Mouse (Mus musculus) right cerebral cortex, postnatal 4 days (tissue): ENCODE results near the gene Nxpe4.
"Not testable (repeated sequence)": the region's sequence is repeated elsewhere in the genome, so short reads cannot be mapped to it uniquely, and the experiment has no call there.

ENCODE experiments used
- DNase-seq: peaks from one replicate; pipeline ENCODE4 v3.0.0-alpha.2; 2022

Gene Nxpe4

DNA sequence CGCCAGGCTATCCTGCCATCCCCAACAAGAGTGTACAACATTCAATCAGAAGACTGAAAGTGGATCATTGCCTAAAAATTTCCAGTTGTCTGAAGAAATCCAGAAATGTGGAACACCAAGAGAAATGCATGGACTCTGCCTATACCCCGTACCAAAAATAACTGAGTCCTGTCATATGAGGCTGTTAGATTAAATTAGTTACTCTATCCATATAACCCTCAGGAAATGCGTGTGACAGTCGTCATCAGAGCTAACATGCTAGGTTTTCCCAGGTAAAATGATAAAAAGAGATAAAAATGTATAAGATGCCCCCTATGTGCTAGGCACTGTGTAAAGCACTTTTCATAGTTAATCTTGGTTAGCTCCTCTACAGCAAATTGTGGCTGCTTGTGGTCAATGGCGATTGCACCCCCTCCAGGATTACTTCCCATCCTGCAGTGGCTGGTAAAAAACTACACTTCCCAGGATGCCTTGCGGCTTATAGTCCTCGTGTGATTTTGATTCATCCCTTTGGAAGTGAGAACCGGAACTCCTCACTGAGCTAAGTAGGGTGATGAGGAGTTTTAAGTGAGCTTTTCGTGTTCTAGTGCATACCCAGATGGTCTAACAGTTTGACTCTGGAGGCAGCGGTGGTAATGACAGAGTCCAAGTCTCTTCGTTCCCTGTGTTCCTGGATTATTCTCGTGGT lies at the start of gene Nxpe4:
Nxpe4 (plus strand) TSS at position 519 of the 688 bp plus-strand sequence.
- peak; percentile 74 for DNase-seq

- no peak for DNase-seq
These were observed 35.0 kb upstream of the Nxpe4 start for GRCm38 (mm10) chr9:48126815-48127214.

DNA sequence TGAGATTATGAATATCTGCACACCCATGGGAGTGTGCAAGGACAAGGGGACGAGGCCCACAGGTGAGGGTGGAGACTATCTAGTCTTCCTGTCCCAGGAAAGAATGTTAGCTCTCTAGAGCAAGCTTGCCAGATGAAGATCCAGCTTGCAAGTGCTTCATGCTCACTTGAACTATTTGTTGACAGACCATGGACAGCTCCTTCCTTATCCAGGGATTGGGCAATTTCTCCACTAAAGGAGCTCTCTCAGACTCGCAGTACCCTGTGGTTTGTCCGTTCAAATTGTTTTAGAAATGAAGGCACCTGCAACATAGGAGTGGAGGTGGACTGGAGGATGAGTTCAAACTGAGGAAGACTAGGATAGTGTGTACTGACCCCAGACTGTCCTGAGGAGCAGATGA lies 24.3 kb upstream of the Nxpe4 start:
- DNase-seq, result no peak

DNA sequence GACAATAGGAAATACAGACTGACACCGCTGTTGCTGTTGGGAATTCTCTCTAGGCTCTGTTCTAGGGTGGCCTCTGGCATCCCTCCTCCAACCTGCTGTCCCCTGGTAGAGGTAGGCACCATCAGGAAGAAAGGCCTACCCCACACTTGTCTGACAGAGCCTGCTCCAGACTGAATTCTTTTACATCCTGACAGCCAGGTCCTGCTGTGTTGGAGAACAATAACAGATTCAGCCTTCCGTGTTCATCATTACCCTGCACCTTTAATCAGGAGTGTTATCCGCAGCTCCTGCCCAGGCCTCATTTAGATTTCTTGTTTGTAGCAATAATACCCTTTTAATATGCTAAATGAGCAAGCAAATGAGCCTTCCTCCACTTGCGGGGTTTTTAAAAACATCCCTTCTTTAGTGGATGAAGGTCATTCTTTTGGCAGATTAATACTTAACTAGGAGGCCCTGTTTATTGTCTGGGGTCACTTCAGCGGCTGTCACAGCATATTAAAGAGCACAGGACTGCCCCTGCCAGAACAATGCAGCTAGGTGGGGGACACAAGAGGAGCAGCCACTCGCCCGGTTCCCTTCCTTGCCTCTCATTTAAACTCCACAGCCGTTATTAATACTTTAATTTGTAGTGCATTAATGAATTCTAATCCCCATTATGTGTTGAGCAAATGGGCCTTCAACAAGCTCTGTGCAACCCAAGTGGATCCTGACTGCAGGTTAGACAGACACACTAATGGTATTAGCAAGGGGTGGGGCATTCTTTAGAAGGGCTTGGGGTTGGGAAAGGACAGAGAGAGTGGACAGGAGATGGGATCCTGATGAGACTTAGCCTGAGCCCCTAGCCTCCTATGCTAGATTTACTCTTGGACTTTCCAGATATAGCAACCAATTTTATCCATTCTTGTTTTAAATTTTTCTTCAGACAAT lies 21.1 kb upstream of the Nxpe4 start:
- DNase-seq, result no peak

GRCm38 (mm10) chr9:48142646-48143045 lies 19.2 kb upstream of the Nxpe4 start:
- DNase-seq, result no peak

GRCm38 (mm10) chr9:48146761-48147160 lies 15.1 kb upstream of the Nxpe4 start:
- DNase-seq, result no peak

GRCm38 (mm10) chr9:48166531-48166930 lies 4.7 kb downstream of the Nxpe4 start:
- DNase-seq, result not testable (repeated sequence)

DNA sequence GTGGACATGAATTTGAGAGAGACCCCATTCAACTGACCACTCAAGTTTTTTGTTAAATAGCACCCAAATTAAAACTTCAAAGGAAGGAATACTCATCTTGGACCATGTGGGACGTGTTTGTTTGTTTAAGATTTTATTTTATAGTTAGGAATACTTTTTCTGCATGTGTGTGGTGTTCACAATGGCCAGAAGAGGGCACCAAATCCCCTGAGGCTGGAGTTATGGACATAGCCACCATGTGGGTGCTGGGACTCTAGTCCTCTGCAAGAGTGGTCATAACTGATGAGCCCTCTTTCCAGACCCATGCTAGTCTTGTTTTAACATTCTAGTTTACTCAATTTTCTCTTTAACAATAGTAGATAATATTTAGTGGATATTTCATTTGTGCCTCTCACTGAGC lies 14.9 kb downstream of the Nxpe4 start:
- DNase-seq, result no peak

DNA sequence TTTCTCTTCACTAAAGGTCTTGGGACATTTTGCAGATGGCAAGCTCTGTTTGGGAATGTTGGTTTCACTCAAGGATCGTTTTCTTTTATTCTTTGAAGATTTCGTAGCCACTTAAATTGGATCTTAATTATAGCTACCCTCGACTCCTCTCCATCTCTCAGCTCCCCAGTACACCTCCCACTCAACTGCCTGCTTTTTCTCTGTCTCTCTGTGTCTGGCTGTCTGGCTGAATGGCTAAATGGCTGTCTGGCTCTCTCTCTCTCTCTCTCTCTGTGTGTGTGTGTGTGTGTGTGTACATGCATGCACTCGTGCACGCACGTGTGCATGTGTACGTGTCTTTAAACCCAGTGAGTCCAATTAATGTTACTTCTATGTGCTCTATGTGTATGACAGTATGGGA lies 19.5 kb downstream of the Nxpe4 start:
- DNase-seq, result no peak

- DNase-seq, result no peak
These were observed 21.0 kb downstream of the Nxpe4 start for GRCm38 (mm10) chr9:48182718-48183414.

DNA sequence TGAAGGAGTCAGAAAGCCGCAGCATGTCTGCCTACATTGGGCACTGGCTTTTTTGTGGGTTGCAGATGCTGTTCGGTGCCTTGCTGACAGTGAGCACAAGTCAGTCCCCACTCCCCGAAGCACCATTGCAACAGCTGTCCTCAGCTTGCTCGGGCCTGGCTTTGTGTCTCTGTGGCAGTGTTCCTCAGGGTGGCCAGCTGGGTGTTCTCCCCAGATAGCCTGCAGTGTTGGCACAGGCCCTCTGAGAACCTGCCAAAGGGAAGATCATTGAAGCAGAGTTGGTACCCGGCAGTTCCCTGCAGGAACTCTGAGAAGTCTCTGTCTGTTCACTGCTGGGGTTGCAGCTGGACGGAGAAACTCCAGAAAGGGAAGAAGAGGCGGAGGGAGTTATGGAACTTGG lies 22.5 kb downstream of the Nxpe4 start:
- peak; percentile 11 for DNase-seq

DNA sequence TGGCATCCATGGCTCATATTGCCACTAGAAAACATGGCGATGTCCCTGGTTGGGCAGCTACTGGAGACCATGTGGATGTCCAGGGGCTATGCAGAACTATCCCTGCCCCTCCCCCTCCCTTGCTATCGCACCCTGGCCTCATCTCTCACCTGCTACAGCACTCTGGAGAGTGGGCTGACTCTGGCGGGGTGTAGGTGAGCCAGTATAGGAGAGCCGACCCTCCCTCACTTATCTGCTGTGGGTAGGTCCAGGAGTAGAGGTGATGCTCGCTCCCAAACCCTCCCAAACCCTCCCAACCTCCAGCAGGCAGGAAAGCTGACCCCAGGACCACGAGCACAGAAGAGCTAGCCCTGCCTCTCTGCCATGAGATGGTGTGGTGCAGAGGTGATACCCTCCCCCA lies 27.0 kb downstream of the Nxpe4 start:
- DNase-seq, result no peak

GRCm38 (mm10) chr9:48197458-48197884 lies 35.6 kb downstream of the Nxpe4 start:
- DNase-seq, result no peak

GRCm38 (mm10) chr9:48210970-48211369 lies 49.1 kb downstream of the Nxpe4 start:
- no peak for DNase-seq

GRCm38 (mm10) chr9:48211912-48212311 lies 50.1 kb downstream of the Nxpe4 start:
- DNase-seq, result no peak

GRCm38 (mm10) chr9:48214751-48215150 lies 52.9 kb downstream of the Nxpe4 start:
- DNase-seq, result no peak

- DNase-seq, result peak; percentile 19
These were observed 54.5 kb downstream of the Nxpe4 start for GRCm38 (mm10) chr9:48216091-48217001.

GRCm38 (mm10) chr9:48230706-48231105 lies 68.9 kb downstream of the Nxpe4 start:
- DNase-seq, result no peak

DNA sequence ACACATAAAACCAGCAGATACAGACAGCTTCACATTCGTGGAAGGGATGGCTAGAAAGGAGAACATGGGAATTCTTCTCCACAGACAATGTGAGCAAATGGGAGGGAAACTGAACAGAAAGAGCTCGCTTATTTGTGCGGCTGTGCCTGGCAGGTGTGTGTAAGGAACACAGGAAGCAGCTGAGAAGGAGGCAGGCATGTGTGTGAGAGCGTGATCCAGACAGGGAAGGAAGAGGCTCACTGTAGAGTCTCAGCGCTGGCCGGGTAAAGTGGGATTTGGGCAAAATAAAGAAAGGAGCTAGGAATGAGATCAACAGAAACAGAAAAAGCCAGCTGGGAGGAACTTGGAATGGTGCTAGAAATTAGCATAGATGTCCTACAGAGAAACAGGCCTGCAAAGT lies 74.6 kb downstream of the Nxpe4 start:
- DNase-seq, result no peak

DNA sequence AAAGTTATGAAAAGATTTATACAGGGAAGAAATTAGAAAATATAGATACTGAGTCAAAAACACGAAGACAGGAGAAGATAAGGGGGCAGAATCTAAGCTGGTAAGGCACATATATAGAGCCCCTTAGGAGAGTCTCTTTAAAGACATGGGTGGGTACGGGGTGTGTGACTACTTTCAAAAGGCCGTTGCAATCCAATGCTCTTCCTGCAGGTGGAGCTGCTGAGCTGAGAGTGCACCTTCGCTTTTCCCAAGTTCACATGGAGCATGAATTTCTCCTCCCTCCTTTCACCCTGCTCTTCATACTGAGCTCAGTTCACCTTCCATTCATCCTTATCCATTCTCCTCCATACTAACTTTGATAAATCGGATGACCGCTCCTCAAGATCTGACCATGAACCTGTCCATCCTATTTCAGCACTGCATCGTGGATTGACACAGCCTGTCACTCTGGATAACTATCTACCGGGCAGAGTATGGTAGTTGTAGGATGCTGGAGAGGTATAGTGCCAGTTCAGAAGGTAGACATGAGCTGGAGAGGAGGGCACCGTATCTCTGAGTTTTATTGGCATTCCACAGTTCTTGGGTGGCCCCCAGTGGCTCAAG lies 76.4 kb downstream of the Nxpe4 start:
- DNase-seq, result no peak

DNA sequence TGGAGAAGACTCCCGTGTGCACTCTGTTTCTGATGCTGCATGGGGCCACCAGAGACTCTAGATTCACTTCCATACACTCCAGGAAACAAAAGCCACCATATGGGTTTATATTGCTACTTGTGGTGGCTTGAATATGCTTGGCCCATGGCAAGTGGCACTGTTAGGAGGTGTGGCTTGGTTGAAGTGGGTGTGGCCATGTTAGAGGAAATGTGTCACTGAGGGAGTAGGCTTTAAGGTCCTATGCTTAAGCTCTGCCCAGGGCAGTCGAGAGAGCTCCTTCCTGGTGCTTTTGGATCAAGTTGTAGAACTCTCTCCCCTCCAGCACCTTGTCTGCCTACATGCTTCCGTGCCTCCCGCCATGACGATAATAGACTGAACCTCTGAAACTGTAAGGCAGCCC lies 77.6 kb downstream of the Nxpe4 start:
- no peak for DNase-seq

GRCm38 (mm10) chr9:48240431-48240830 lies 78.6 kb downstream of the Nxpe4 start:
- no peak for DNase-seq
